Mouse (Mus musculus): ENCODE results near the gene Hoxb7.

Hoxb7 gene

GRCm38 (mm10) chr11:96311520-96312417 lies 25.3 kb downstream of the Hoxb7 start:
- ATAC-seq (ENCODE audit: insufficient number of reproducible peaks, low FRiP score, low TSS enrichment), result no peak

- no peak for ATAC-seq (ENCODE audit: insufficient number of reproducible peaks, low FRiP score, low TSS enrichment)
These were observed 26.7 kb downstream of the Hoxb7 start for GRCm38 (mm10) chr11:96313134-96313533.

GRCm38 (mm10) chr11:96313806-96314428 lies 27.5 kb downstream of the Hoxb7 start:
- no peak for ATAC-seq (ENCODE audit: insufficient number of reproducible peaks, low FRiP score, low TSS enrichment)

- ATAC-seq (ENCODE audit: insufficient number of reproducible peaks, low FRiP score, low TSS enrichment), result no peak
These were observed 28.4 kb downstream of the Hoxb7 start for GRCm38 (mm10) chr11:96314671-96315343.

- no peak for ATAC-seq (ENCODE audit: insufficient number of reproducible peaks, low FRiP score, low TSS enrichment)
These were observed 28.9 kb downstream of the Hoxb7 start for GRCm38 (mm10) chr11:96315344-96315681.

- no peak for ATAC-seq (ENCODE audit: insufficient number of reproducible peaks, low FRiP score, low TSS enrichment)
These were observed 30.5 kb downstream of the Hoxb7 start for GRCm38 (mm10) chr11:96316696-96317607.

GRCm38 (mm10) chr11:96317608-96318367 lies 31.4 kb downstream of the Hoxb7 start, which contains the start of gene Hoxb4:
Gene Hoxb4 (plus strand): TSS chr11:96318267.
- ATAC-seq (ENCODE audit: insufficient number of reproducible peaks, low FRiP score, low TSS enrichment), result no peak

GRCm38 (mm10) chr11:96318368-96319070 lies 32.1 kb downstream of the Hoxb7 start:
- ATAC-seq (ENCODE audit: insufficient number of reproducible peaks, low FRiP score, low TSS enrichment), result no peak

GRCm38 (mm10) chr11:96319071-96319902 lies 32.9 kb downstream of the Hoxb7 start:
- ATAC-seq (ENCODE audit: insufficient number of reproducible peaks, low FRiP score, low TSS enrichment), result no peak

- no peak for ATAC-seq (ENCODE audit: insufficient number of reproducible peaks, low FRiP score, low TSS enrichment)
These were observed 33.5 kb downstream of the Hoxb7 start for GRCm38 (mm10) chr11:96319910-96320309.

GRCm38 (mm10) chr11:96320688-96321087 lies 34.3 kb downstream of the Hoxb7 start:
- no peak for ATAC-seq (ENCODE audit: insufficient number of reproducible peaks, low FRiP score, low TSS enrichment)

- no peak for ATAC-seq (ENCODE audit: insufficient number of reproducible peaks, low FRiP score, low TSS enrichment)
These were observed 35.4 kb downstream of the Hoxb7 start for GRCm38 (mm10) chr11:96321846-96322245.

- no peak for ATAC-seq (ENCODE audit: insufficient number of reproducible peaks, low FRiP score, low TSS enrichment)
These were observed 36.3 kb downstream of the Hoxb7 start for GRCm38 (mm10) chr11:96322738-96323137.

- no peak for ATAC-seq (ENCODE audit: insufficient number of reproducible peaks, low FRiP score, low TSS enrichment)
These were observed 36.7 kb downstream of the Hoxb7 start, which contains the start of gene Hoxb3 for GRCm38 (mm10) chr11:96323154-96323553. Gene Hoxb3 (plus strand): TSS chr11:96323326.

- no peak for ATAC-seq (ENCODE audit: insufficient number of reproducible peaks, low FRiP score, low TSS enrichment)
These were observed 37.7 kb downstream of the Hoxb7 start for GRCm38 (mm10) chr11:96324125-96324524.

GRCm38 (mm10) chr11:96324965-96325364 lies 38.5 kb downstream of the Hoxb7 start:
- ATAC-seq (ENCODE audit: insufficient number of reproducible peaks, low FRiP score, low TSS enrichment), result no peak

GRCm38 (mm10) chr11:96325747-96326212 lies 39.4 kb downstream of the Hoxb7 start:
- ATAC-seq (ENCODE audit: insufficient number of reproducible peaks, low FRiP score, low TSS enrichment), result no peak

GRCm38 (mm10) chr11:96326705-96327104 lies 40.3 kb downstream of the Hoxb7 start:
- ATAC-seq (ENCODE audit: insufficient number of reproducible peaks, low FRiP score, low TSS enrichment), result no peak

Data from cerebellum, adult (tissue).